Mouse (Mus musculus) layer of hippocampus, adult 9-10 months (tissue): ENCODE data around the gene Tchp.

Experiments
- DNase-seq: peaks from one replicate; pipeline ENCODE4 v3.0.0; 2022; ENCODE audit warnings: low spot score

Tchp gene

DNA sequence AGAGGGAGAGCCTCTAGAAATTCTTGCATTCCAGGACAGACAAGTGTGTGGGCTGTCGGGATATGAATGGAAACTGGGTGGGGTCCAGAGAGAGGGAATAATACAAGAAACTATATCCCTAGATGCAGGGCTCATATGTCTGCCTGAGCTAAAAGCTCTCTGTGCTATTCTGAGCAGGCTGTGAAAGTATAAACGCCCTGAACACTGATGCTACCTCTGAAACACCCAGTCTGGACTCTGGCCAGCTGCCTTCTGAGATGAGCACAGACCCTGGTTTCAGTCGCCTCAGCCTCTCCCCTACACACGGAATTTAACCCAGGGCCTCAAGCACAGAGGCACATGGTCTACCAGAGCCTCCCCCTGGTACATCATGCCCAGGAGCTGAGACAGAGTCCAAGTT lies 33.0 kb downstream of the Tchp start:
- DNase-seq, result no peak

DNA sequence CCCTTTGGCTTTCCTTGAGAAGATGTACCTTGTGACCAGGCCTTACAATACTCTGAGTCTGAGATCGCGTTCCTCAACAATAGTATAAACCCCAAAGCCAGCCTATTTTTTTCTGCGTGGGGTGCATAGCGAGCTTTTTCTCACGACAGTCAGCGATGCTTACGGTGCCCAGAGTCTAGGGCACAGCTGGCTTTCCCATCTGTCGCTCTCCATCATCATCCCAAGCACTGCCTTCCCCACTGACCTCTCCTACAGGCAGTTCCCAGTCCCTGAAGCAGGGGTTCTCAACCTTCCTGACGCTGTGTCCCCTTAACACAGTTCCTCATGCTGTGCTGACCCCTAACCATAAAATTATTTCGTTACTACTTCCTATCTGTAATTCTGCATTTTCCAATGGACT lies 35.0 kb downstream of the Tchp start:
- no peak for DNase-seq

- DNase-seq, result no peak
Measured at GRCm38 (mm10) chr5:114742998-114743696, 35.6 kb downstream of the Tchp start.

DNA sequence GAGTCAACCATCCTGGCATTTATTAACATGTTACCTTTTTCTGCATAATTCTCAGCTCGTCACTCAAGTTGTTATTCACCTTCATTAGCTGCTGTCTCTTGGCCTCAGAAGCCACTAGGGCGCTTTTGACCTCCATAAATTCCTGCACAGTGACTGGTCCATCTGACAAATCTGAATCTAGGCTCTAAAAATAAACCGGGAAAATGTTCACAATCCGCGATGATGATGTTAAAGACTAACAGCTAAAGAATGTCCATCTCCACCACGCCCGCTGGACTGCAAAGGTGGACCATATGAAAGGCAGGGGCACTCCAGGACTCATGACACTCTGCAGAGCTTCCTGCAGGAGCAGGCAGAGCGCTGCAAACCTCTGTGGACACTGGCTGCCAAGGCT lies 36.1 kb downstream of the Tchp start:
- no peak for DNase-seq

- no peak for DNase-seq
Measured at GRCm38 (mm10) chr5:114745581-114745980, 38.0 kb downstream of the Tchp start.

DNA sequence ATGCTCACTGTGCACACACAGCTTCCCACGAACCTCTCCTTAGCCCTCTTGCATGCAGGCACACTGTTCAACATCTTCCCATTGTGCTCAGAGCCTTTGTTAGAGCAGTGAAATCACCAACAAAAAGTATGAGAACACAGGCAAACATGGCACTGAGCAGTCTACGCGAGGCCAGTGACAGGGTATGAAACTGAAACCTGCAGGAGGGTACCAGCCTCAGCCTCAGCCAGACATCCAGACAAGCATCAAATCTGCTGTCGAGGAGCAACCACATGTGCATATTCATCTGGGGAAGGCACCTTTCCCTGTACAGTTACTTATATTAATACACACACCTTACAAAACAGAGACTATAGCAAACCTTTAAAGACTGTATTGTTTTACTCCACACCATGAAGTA lies 39.3 kb downstream of the Tchp start:
- no peak for DNase-seq

GRCm38 (mm10) chr5:114747521-114747920 lies 40.0 kb downstream of the Tchp start:
- DNase-seq, result no peak

DNA sequence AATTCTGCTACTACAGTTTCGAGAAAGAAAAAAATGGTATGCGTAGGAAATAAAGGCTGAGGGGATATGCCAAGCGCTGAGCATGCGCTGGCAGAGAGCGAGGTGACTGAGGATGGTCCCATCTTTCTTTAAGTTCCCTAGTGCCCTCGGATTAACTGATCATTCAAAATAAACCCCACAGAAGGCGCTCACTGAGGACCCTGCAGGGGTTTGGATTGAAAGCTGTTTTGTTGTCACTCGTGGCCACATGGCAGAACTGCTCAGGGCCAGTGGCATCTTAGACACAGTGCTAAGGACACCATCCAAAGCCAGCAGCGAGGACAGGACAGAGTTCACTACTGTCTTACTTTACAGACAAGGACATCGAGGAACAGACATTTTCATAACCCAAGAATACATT lies 42.8 kb downstream of the Tchp start:
- DNase-seq, result no peak

- DNase-seq, result no peak
Measured at GRCm38 (mm10) chr5:114752397-114752796, 44.8 kb downstream of the Tchp start.

- DNase-seq, result no peak
Measured at GRCm38 (mm10) chr5:114753384-114753783, 45.8 kb downstream of the Tchp start.

GRCm38 (mm10) chr5:114759536-114760090 lies 52.1 kb downstream of the Tchp start:
- DNase-seq, result no peak

DNA sequence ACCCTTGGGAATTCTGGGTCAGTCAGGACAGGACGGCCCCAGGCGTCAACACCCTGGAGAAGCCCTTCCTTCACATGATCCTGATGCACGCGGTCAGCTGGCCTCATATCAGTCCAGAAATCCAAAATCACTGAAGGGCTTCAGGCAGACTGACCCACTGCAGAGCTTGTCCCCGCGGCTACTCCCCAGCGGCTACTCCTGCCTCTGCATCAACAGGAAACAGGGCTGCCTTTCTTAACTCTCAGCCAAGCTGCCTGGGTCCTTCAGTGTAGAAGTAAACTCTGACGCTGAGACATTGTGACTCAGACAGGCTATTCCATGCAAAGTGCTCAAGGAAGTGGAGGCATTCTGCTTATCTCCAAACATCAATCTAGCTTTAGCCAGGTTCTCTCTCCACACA lies 54.4 kb downstream of the Tchp start:
- no peak for DNase-seq

GRCm38 (mm10) chr5:114764812-114765735 lies 57.5 kb downstream of the Tchp start:
- DNase-seq, result no peak

GRCm38 (mm10) chr5:114766686-114767085 lies 59.1 kb downstream of the Tchp start:
- DNase-seq, result no peak

DNA sequence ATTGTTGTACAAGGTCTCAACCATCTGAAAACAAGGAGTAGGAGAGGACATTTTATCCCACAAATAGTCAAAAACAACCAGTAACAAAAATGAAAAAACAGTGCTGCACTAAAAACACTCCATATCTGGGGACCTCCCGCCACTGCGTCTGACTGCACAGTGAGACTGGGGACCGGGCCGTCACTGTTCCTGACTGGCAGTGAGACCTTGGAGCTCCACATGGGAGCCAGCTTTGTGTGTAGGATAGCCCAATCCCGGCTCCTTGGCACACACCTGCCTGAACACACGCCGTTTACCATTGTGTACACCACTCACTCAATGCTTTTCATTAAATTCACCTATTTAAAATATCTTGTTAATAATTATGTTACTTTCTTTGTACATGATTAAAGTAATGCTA lies 59.6 kb downstream of the Tchp start:
- DNase-seq, result no peak

- no peak for DNase-seq
Measured at GRCm38 (mm10) chr5:114769786-114770185, 62.2 kb downstream of the Tchp start.

DNA sequence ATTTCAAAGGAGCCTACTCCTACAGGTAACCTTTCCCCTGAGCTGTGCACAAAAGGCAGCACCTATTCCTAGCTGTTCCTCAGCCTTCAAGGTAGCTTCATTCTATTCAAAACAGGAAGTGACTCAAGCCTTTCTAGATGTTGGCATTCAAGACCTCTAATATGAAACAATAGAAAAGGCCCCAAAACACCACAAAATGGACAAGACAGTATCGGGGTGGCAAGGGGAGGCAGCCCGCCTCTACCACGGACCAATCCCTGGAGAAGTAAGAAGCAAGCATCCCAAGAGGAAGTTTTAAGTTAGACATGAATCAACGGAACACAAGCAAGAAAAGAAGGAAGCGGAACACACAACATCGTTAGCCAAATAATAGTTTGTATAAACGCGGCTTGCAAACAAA lies 64.2 kb downstream of the Tchp start:
- DNase-seq, result no peak
